ENCODE assay signal across 29 mouse cellular contexts in the genomic region with DNA sequence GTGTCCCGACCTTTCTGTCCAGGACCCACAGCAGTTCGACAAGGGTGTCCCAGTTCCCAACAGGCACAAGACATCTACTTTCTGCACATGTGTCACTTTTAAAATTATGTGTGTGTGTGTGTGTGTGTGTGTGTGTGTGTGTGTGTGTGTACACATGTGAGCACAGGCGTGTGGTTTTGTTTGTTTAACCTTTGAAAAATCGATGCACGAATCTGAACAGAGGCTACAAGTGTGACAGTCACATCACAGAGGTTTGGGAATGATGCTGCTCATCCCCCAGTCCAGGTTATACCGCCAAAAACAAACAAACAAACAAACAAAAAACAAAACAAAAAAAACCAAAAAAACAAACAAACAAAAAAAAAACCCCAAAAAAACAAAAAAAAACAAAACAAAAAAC.
"Had no signal": no experiment of that assay in that cellular context is flagged by ENCODE, and none has a peak within 500 bp of the region (broad histone marks: within the 10 kb centered on the region; RNA-seq: fewer than 3 reads in every experiment).

No protein-coding gene starts in this region.

- DNase-seq: cerebellum, adult 2 months; cerebellum, adult 8-10 months; cerebellum, adult 9-10 months; cerebellum, adult 9-11 months; cerebellum, postnatal 10 days; cerebellum, postnatal 14 days; cerebellum, postnatal 25 days; cerebellum, postnatal 36 days; embryo, embryonic 11 days; forebrain, postnatal 0 days; gastrocnemius, adult 2 months; gastrocnemius, postnatal 10 days; gastrocnemius, postnatal 14 days; gastrocnemius, postnatal 25 days; gastrocnemius, postnatal 36 days; heart, adult 11 months; heart, adult 18-20 months; heart, adult 2 months had no signal

- ATAC-seq: forebrain, embryonic 13.5 days; forebrain, embryonic 14.5 days; forebrain, embryonic 15.5 days; forebrain, embryonic 16.5 days; forebrain, postnatal 0 days had no signal

- H3K4me2 ChIP-seq: embryonic facial prominence, embryonic 12.5 days; embryonic facial prominence, embryonic 13.5 days; embryonic facial prominence, embryonic 15.5 days; forebrain, embryonic 12.5 days; forebrain, embryonic 13.5 days; forebrain, embryonic 15.5 days had no signal

- H3K9ac ChIP-seq: embryonic facial prominence, embryonic 12.5 days; embryonic facial prominence, embryonic 13.5 days; embryonic facial prominence, embryonic 15.5 days; forebrain, embryonic 12.5 days; forebrain, embryonic 13.5 days; forebrain, embryonic 15.5 days; forebrain, postnatal 0 days had no signal

- H3K4me1 ChIP-seq: embryonic facial prominence, embryonic 12.5 days; forebrain, embryonic 12.5 days; forebrain, embryonic 13.5 days; forebrain, embryonic 15.5 days had no signal

- H3K27me3 ChIP-seq: embryonic facial prominence, embryonic 12.5 days; embryonic facial prominence, embryonic 13.5 days; embryonic facial prominence, embryonic 15.5 days; forebrain, embryonic 15.5 days had no signal

- H3K27ac ChIP-seq: embryonic facial prominence, embryonic 10.5 days; embryonic facial prominence, embryonic 12.5 days; embryonic facial prominence, embryonic 13.5 days; embryonic facial prominence, embryonic 15.5 days; forebrain, embryonic 10.5 days; forebrain, embryonic 12.5 days; forebrain, embryonic 13.5 days; forebrain, embryonic 15.5 days; gastrocnemius, adult 2 months; heart, adult 2 months had no signal

- H3K4me3 ChIP-seq: embryonic facial prominence, embryonic 10.5 days; embryonic facial prominence, embryonic 12.5 days; embryonic facial prominence, embryonic 13.5 days; embryonic facial prominence, embryonic 15.5 days; erythroblast, embryonic 14.5 days; forebrain, embryonic 10.5 days; forebrain, embryonic 12.5 days; forebrain, embryonic 13.5 days; forebrain, embryonic 15.5 days; gastrocnemius, adult 2 months; heart, adult 2 months had no signal

- H3K9me3 ChIP-seq: embryonic facial prominence, embryonic 10.5 days; embryonic facial prominence, embryonic 12.5 days; embryonic facial prominence, embryonic 13.5 days; embryonic facial prominence, embryonic 15.5 days; forebrain, embryonic 10.5 days; forebrain, embryonic 12.5 days; forebrain, embryonic 13.5 days; forebrain, embryonic 15.5 days had no signal

- H3K36me3 ChIP-seq: embryonic facial prominence, embryonic 10.5 days; embryonic facial prominence, embryonic 12.5 days; embryonic facial prominence, embryonic 13.5 days; embryonic facial prominence, embryonic 15.5 days; forebrain, embryonic 10.5 days; forebrain, embryonic 12.5 days; forebrain, embryonic 15.5 days had no signal
